Mouse (Mus musculus) ovary, postnatal 36 days (tissue): ENCODE data around the gene Anapc13.
A peak's percentile ranks its signal among the peaks of the same experiment; 100 is the strongest.

ENCODE experiments used
- DNase-seq: peaks from one replicate; pipeline ENCODE4 v3.0.0; 2022; ENCODE audit warnings: low spot score, mixed read lengths

Gene Anapc13

GRCm38 (mm10) chr9:102625983-102626838 lies at the start of gene Anapc13, which contains the start of gene Cep63:
TSS of gene Anapc13 (plus strand) at chr9:102626296.
TSS of gene Cep63 (minus strand) at chr9:102626534.
- peak; percentile 98 for DNase-seq

- no peak for DNase-seq
Observed at GRCm38 (mm10) chr9:102577480-102577879, 48.6 kb upstream of the Anapc13 start.

GRCm38 (mm10) chr9:102581921-102582469 lies 44.1 kb upstream of the Anapc13 start:
- no peak for DNase-seq

GRCm38 (mm10) chr9:102587347-102587746 lies 38.7 kb upstream of the Anapc13 start:
- DNase-seq, result no peak

GRCm38 (mm10) chr9:102594667-102595393 lies 31.3 kb upstream of the Anapc13 start:
- DNase-seq, result no peak

GRCm38 (mm10) chr9:102595662-102596436 lies 30.2 kb upstream of the Anapc13 start:
- no peak for DNase-seq

- DNase-seq, result no peak
Observed at GRCm38 (mm10) chr9:102601187-102601586, 24.9 kb upstream of the Anapc13 start.

- no peak for DNase-seq
Observed at GRCm38 (mm10) chr9:102601666-102602065, 24.4 kb upstream of the Anapc13 start.

GRCm38 (mm10) chr9:102605162-102605561 lies 20.9 kb upstream of the Anapc13 start:
- no peak for DNase-seq

- DNase-seq, result no peak
Observed at GRCm38 (mm10) chr9:102607471-102607870, 18.6 kb upstream of the Anapc13 start.

- DNase-seq, result no peak
Observed at GRCm38 (mm10) chr9:102609221-102609620, 16.9 kb upstream of the Anapc13 start.

- DNase-seq, result no peak
Observed at GRCm38 (mm10) chr9:102615071-102615470, 11.0 kb upstream of the Anapc13 start.

- DNase-seq, result no peak
Observed at GRCm38 (mm10) chr9:102616267-102616666, 9.8 kb upstream of the Anapc13 start.

GRCm38 (mm10) chr9:102621385-102621784 lies 4.7 kb upstream of the Anapc13 start:
- DNase-seq, result no peak

GRCm38 (mm10) chr9:102622192-102622857 lies 3.8 kb upstream of the Anapc13 start:
- no peak for DNase-seq

GRCm38 (mm10) chr9:102622876-102623275 lies 3.2 kb upstream of the Anapc13 start:
- no peak for DNase-seq

- DNase-seq, result no peak
Observed at GRCm38 (mm10) chr9:102623581-102623980, 2.5 kb upstream of the Anapc13 start.

- DNase-seq, result no peak
Observed at GRCm38 (mm10) chr9:102625401-102625982, 604 bp upstream of the Anapc13 start.

- no peak for DNase-seq
Observed at GRCm38 (mm10) chr9:102626839-102627225, 736 bp downstream of the Anapc13 start.

GRCm38 (mm10) chr9:102627442-102627841 lies 1.3 kb downstream of the Anapc13 start:
- DNase-seq, result no peak

- no peak for DNase-seq
Observed at GRCm38 (mm10) chr9:102629052-102629451, 3.0 kb downstream of the Anapc13 start.
